Mouse (Mus musculus) lung, adult 18-20 months (tissue): Measurements from ENCODE around the gene Ssr2.
"Not testable (repeated sequence)": the region's sequence is repeated elsewhere in the genome, so short reads cannot be mapped to it uniquely, and the experiment has no call there.

Experiments used
- DNase-seq, 2 experiments: peaks; one replicate each; pipeline ENCODE4 v3.0.0; 2022; ENCODE audit warnings: mixed read lengths in 2 of 2

The Ssr2 gene

DNA sequence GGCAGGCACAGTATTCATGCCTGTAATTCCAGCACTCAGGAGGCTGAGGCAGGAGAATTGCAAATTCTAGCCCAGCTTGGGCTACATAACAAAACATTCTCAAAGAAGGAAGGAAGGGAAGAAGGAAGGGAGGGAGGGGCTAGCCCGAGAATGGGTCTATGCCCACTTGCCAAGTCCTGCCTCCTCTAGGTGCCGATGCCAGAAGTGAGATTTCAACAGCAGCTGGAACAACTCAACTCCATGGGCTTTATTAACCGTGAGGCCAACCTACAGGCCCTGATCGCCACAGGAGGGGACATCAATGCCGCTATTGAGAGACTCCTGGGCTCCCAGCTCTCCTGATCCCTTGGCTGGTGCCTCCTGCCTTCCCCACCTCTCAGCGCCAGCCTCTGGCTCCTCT, 7.8 kb upstream of the Ssr2 start:
- peak in 1 of 2 experiments; percentile 36 for DNase-seq

DNA sequence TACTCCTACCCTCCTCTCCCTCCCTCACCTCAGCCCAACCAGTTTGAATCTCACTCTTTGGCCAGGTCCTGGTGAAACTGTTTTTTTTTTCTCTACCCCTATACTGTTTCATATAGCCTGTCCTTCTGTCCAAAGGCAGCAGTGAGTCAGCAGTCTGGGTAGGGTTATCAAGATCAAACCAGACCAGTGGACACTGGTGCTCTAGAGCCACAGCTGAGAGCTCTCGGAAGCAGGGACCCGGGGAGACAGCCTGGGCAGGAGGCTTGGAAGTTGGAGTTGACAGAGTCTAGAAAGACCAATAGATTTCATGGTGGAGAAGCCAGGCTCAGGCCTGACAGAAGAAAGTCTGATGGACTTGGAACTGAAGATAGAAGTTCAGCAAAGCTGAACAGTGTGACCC, 7.1 kb upstream of the Ssr2 start:
- no peak for DNase-seq

GRCm38 (mm10) chr3:88569093-88569492, 6.6 kb upstream of the Ssr2 start:
- no peak for DNase-seq

GRCm38 (mm10) chr3:88569694-88570093, 6.0 kb upstream of the Ssr2 start:
- no peak for DNase-seq

DNA sequence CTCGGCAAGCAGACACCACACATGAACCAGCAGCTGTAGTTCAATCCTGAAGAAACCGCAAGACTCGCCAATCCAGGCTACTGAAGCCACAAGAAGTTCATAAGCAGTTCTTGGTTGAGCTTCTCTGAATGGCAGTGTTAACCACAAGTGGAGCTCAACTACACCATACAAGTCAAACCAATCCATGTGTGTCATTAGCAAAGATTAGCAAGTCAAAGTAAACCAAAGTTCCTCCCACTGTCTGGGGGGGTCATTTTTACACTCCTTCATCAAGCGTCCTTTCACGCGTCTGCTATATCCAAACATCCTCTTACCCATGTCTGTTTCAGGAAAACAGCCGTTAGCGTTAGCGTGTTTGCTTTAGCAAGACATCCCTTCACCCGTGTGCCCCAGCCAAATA, 5.3 kb upstream of the Ssr2 start:
- DNase-seq, result no peak

- DNase-seq, result no peak
Measured at GRCm38 (mm10) chr3:88571856-88572255, 3.8 kb upstream of the Ssr2 start.

DNA sequence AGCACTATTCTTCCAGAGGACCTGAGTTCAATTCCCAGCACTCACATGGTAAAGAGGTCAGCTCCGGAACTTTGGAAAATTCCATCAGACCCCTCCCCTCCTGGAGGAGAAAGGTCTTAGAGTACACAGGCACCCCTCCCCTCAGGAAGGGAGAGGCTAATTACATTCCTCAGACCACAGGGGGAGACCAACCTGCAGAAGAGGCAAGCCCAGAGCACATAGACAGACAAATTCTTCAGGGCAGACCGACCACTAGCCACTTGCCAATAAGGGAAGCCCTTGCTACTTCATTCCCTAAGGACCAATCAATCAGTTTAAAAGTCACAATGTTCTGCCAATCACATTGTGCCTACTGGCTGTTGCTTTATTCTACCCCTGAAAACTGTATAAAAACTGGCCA, 2.8 kb upstream of the Ssr2 start:
- no peak for DNase-seq

DNA sequence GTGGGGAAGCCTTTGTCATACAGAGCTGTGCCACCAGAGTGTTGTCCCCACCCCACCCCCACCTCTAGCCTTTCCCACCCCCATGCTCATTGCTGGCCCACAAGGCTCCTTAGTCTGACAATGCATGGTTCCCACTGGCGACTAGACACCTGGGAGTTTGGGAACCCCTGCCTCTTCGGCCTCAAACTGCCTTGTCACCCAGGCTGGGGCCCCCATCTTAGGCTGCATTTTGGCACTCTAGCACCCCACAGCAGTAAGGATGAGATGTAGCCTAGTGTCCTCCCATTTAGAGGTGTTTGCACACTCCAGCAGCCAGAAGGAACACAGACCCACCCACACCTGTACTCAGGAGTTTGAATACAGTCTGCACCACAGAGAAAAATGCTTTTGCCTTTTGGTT, 1.9 kb upstream of the Ssr2 start:
- no peak for DNase-seq

GRCm38 (mm10) chr3:88577846-88578245, 2.2 kb downstream of the Ssr2 start:
- not testable (repeated sequence) for DNase-seq

DNA sequence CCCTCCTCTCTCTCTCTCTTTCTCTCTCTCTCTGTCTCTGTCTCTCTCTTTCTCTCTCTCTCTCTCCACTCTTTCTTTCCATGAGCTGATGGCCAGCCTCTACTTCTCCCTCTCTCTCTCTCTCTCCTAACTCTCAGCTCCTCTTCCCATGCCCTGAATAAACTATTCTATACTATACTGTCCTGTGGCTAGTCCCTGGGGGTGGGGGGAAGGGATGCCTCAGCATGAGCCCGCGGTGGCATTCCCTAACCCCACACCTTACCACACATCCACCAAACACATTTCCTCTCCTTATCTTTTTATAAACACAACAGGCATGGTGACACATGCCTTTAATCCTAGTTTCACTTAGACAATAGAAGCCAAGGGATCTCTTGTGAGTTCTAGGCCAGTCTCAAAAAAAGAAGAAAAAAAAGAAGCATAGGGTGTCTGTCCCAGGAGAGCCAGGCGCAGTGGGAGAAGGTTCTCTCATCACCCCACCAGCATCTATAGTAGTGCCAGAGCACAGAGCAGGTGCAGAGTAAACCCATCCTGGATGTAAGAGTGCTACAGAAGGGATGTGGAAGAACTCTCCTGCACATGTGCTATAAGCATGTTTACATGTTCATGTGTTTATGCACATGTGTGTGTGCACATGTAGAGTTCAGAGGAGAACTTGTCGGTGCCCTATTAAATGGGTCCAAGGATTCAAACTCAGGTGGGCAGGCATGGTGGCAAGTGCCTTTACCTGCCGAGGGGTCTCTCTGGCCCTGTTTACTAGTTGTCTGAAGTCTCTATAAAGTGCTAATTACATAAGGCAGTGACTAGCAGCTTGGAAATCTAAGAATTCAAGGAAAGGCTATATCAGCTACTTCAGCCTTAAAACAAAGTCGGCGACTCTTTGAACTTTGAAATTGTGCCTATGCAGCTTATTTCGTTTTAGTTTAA, 3.1 kb downstream of the Ssr2 start:
- DNase-seq, result no peak

DNA sequence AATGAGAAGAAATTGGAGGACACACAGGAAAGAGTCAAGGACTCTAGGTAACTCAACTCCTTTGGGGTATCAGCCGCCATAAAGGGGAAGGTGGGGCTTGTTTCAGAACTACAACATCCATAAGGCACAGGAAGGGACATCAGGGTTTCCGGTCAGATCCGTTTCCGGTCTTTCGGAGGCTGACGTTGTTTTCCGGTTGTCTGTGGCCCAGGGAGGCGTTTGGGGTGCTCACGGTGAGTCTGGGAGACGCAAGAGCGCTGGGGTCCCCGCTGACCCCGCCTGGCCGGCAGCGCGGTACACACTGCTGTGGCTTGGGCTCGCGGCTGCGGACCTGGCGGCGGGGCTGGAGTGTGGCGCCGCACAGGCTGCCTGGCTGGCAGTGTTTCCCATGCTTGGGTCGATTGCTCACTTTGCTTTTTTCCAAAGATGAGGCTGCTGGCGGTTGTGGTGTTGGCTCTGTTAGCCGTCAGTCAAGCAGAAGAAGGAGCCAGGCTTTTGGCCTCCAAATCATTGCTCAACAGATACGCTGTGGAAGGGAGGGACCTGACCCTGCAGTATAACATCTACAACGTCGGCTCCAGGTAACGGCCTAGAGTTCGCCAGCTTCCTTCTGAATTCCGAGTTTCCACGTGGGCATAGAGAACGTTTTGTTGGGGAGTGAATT, 3.9 kb downstream of the Ssr2 start:
- peak; percentile 83 to 88 for DNase-seq

DNA sequence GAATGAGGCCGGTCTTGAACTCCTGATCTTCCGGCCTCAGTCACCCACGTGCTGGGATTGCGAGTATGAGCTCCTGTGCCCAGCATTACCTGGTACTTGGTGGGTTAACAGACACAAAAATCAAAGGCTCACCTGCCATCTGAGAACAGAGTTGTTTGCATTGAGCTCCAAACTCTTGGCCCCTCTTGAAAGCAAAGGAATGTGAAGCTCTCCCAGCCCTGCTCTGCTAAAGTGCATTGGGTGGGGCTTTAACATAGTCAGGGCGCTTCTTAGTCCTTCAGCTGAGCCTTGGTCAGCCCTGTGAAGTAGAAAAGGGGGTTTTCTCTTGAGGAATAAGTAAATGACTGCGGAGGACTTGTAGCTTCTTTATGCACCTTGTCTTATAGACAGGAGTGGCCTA, 10.1 kb downstream of the Ssr2 start:
- DNase-seq, result peak; percentile 50 to 62

DNA sequence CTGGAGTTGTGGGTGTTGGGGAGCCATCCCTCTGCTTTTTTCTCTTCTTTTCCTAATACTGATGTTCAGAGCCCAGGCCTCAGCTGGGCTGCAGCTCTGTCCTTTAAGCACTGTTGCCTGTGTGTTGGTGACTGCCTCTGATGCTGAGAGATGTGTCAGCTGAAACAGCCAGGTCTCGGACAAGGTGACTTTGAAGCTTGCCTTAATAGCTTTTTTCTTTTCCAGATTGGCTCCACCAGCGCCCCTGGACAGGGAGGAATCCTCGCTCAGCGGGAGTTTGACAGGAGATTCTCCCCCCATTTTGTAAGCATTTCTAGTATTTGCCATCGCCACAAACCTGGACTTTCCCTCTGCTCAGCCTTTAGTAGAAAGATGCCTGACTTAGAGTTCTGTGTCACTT, 11.0 kb downstream of the Ssr2 start:
- DNase-seq, result no peak

DNA sequence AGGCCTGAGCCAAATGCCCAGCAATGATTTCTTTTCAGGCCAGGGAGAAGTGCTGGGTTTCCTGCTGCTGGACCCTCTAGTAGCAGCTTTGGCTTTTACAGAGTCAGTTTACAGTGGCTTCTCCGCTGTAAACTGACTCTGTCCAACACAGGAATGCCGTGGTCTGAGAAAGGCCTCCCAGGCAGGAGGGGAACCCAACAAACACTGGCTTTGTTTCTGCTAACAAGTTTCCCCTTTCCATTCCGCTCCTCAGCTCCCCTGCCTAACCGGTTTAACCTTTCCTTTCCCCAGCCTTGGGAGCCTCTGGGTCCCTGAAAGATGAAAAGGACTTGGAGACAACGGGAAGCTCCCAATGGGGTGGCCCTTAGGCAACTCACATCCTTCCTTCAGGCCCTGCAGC, 14.6 kb downstream of the Ssr2 start:
- peak in 1 of 2 experiments; percentile 33 for DNase-seq

GRCm38 (mm10) chr3:88591044-88591443, 15.4 kb downstream of the Ssr2 start:
- DNase-seq, result peak; percentile 67 to 74

GRCm38 (mm10) chr3:88591950-88592731, 16.5 kb downstream of the Ssr2 start:
- DNase-seq, result peak; percentile 86 to 91

- DNase-seq, result peak; percentile 65 to 69
Measured at GRCm38 (mm10) chr3:88592942-88593576, 17.4 kb downstream of the Ssr2 start.

GRCm38 (mm10) chr3:88593893-88594580, 18.4 kb downstream of the Ssr2 start:
- peak; percentile 79 to 84 for DNase-seq

GRCm38 (mm10) chr3:88596547-88596946, 20.9 kb downstream of the Ssr2 start:
- not testable (repeated sequence) for DNase-seq

DNA sequence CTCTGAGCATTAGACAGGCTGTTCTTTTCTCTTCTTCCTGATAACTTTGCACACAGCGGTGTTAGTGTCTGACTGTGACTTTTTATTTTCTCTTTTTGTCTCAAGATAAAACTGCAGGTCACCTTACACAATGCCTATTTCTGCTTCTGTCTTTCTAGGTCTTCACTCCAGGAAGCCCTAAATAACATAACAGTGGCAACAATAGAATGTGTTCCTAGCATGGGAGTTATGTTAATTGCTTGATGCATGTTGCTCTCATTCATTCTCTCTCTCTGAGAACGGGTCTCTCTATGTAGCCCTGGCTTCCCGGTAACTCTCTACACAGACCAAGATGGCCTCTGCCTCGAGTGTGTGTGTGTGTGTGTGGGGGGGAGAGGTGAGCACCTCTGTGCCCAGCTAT, 26.8 kb downstream of the Ssr2 start:
- no peak for DNase-seq

- DNase-seq, result peak; percentile 86 to 90
Measured at GRCm38 (mm10) chr3:88603714-88604161, 28.1 kb downstream of the Ssr2 start.

GRCm38 (mm10) chr3:88604863-88605262, 29.2 kb downstream of the Ssr2 start:
- no peak for DNase-seq
